ENCODE assay signal across 7 mouse cellular contexts in the genomic region with DNA sequence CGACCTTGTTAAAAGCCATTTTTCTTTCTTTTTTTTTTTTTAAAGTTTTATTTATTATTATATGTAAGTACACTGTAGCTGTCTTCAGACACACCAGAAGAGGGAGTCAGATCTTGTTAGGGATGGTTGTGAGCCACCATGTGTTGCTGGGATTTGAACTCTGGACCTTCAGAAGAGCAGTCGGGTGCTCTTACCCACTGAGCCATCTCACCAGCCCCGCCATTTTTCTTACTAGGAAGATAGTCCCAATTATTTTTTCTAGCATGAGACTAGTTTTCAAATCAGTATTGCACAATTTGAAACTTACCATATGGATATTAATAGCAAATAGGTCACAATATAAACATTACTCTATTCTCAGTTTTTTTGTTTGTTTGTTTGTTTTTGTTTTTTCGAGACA. TPM values are rescaled to one million over a fixed set of nuclear protein-coding genes. Genes with fewer than 3 reads are reported as not detected.
A peak's percentile ranks its signal among the peaks of the same experiment; 100 is the strongest.
DNase-seq lines count a peak whose midpoint lies in the region; ATAC-seq and TF ChIP-seq lines count a peak whose summit lies in the region.
"Not testable (repeated sequence)": the region's sequence is repeated elsewhere in the genome, so short reads cannot be mapped to it uniquely, and the experiment has no call there.

No protein-coding gene starts in this region.

- H3K36me3 ChIP-seq in embryonic facial prominence, embryonic 14.5 days (ENCODE audit: control insufficient read depth, insufficient read depth, low read length); hindbrain, embryonic 13.5 days; intestine, embryonic 16.5 days (ENCODE audit: control insufficient read depth, insufficient read depth, low read length); liver, adult 2 months (ENCODE audit: control insufficient read depth, insufficient read depth, low read length); liver, postnatal 0 days (replicated peaks; ENCODE audit: insufficient read depth, low read length); midbrain, embryonic 14.5 days (ENCODE audit: control insufficient read depth, insufficient read depth, low read length): not testable (repeated sequence)
- peaks cover 10% of the 10 kb centered on the region for H3K36me3 ChIP-seq in heart, embryonic 13.5 days

- not testable (repeated sequence) for ATAC-seq in embryonic facial prominence, embryonic 14.5 days (ENCODE audit: low read depth); heart, embryonic 13.5 days (ENCODE audit: extremely low read depth, insufficient number of reproducible peaks, low FRiP score, low TSS enrichment); hindbrain, embryonic 13.5 days (ENCODE audit: low FRiP score); intestine, embryonic 16.5 days; liver, postnatal 0 days; midbrain, embryonic 14.5 days (ENCODE audit: low FRiP score, low TSS enrichment)

- not testable (repeated sequence) for TF ChIP-seq EP300 in liver, postnatal 0 days (IDR thresholded peaks at IDR 0.05; ENCODE audit: low read depth)

- H3K9ac ChIP-seq in embryonic facial prominence, embryonic 14.5 days (ENCODE audit: low read depth, low read length); heart, embryonic 13.5 days; hindbrain, embryonic 13.5 days; intestine, embryonic 16.5 days (ENCODE audit: low read depth, low read length); liver, adult 2 months (ENCODE audit: low read depth, low read length); liver, postnatal 0 days (replicated peaks); midbrain, embryonic 14.5 days (replicated peaks; ENCODE audit: low read length): not testable (repeated sequence)

- not testable (repeated sequence) for H3K4me1 ChIP-seq in embryonic facial prominence, embryonic 14.5 days (ENCODE audit: control insufficient read depth, insufficient read depth, low read length)
- H3K4me1 ChIP-seq in heart, embryonic 13.5 days: peaks cover 50% of the 10 kb centered on the region
- H3K4me1 ChIP-seq in hindbrain, embryonic 13.5 days (replicated peaks): peaks cover 35% of the 10 kb centered on the region
- peaks cover 15% of the 10 kb centered on the region for H3K4me1 ChIP-seq in intestine, embryonic 16.5 days (ENCODE audit: control insufficient read depth, insufficient read depth, low read length)
- peaks cover 20% of the 10 kb centered on the region; the same call in 1 of the 2 replicates for H3K4me1 ChIP-seq in liver, adult 2 months (ENCODE audit: control insufficient read depth, insufficient read depth, low read length)
- H3K4me1 ChIP-seq in liver, postnatal 0 days (ENCODE audit: insufficient read depth): peaks cover 22% of the 10 kb centered on the region
- peaks cover 14% of the 10 kb centered on the region for H3K4me1 ChIP-seq in midbrain, embryonic 14.5 days (ENCODE audit: control insufficient read depth, insufficient read depth, low read length)

- WGBS in embryonic facial prominence, embryonic 14.5 days: 91% methylated on average over 4 of the region's 4 CpGs
- WGBS in heart, embryonic 13.5 days: 88% methylated on average over 4 of the region's 4 CpGs
- WGBS in hindbrain, embryonic 13.5 days: 90% methylated on average over 4 of the region's 4 CpGs
- 88% methylated on average over 4 of the region's 4 CpGs for WGBS in intestine, embryonic 16.5 days
- WGBS in liver, adult 2 months: 64% methylated on average over 4 of the region's 4 CpGs
- 78% methylated on average over 4 of the region's 4 CpGs for WGBS in liver, postnatal 0 days (ENCODE audit: insufficient replicate concordance)
- WGBS in midbrain, embryonic 14.5 days: 97% methylated on average over 4 of the region's 4 CpGs

- H3K27me3 ChIP-seq in embryonic facial prominence, embryonic 14.5 days (replicated peaks; ENCODE audit: control insufficient read depth, insufficient read depth, low read length); heart, embryonic 13.5 days (replicated peaks); hindbrain, embryonic 13.5 days; intestine, embryonic 16.5 days (replicated peaks; ENCODE audit: control insufficient read depth, insufficient read depth, low read length); liver, adult 2 months (ENCODE audit: control insufficient read depth, insufficient read depth, low read length); liver, postnatal 0 days (ENCODE audit: insufficient read depth, low read length); midbrain, embryonic 14.5 days (ENCODE audit: control insufficient read depth, insufficient read depth, low read length): not testable (repeated sequence)

- H3K4me3 ChIP-seq in embryonic facial prominence, embryonic 14.5 days (ENCODE audit: low read depth, low read length): peak overlapping the region; percentile 78; the same call in 1 of the 2 replicates
- H3K4me3 ChIP-seq in heart, embryonic 13.5 days: peak overlapping the region; percentile 100; the same call in 1 of the 2 replicates
- peak overlapping the region; percentile 92; the same call in 1 of the 2 replicates for H3K4me3 ChIP-seq in hindbrain, embryonic 13.5 days
- H3K4me3 ChIP-seq in intestine, embryonic 16.5 days (ENCODE audit: low read length); midbrain, embryonic 14.5 days (replicated peaks; ENCODE audit: low read depth, low read length): not testable (repeated sequence)
- 0 out of 2 replicates have a peak overlapping the region, but pooled peaks have one; percentile 47 for H3K4me3 ChIP-seq in liver, adult 2 months (ENCODE audit: insufficient read depth, low read depth, low read length)
- peak overlapping the region; percentile 99; the same call in 1 of the 2 replicates for H3K4me3 ChIP-seq in liver, postnatal 0 days (ENCODE audit: low read depth, low read length)

- H3K27ac ChIP-seq in embryonic facial prominence, embryonic 14.5 days (replicated peaks; ENCODE audit: low read depth, low read length); heart, embryonic 13.5 days (replicated peaks); hindbrain, embryonic 13.5 days; intestine, embryonic 16.5 days (ENCODE audit: low read length); liver, adult 2 months (replicated peaks; ENCODE audit: insufficient read depth, low read depth, low read length); liver, postnatal 0 days (ENCODE audit: low read depth); midbrain, embryonic 14.5 days (replicated peaks; ENCODE audit: low read depth, low read length): not testable (repeated sequence)

- not testable (repeated sequence) for DNase-seq in embryonic facial prominence, embryonic 14.5 days (ENCODE audit: low spot score); liver, adult 2 months (ENCODE audit: extremely low read depth, low read depth, low spot score); liver, postnatal 0 days; midbrain, embryonic 14.5 days

- not testable (repeated sequence) for TF ChIP-seq CTCF in liver, adult 2 months (IDR thresholded peaks at IDR 0.05; ENCODE audit: low read depth, low read length); liver, postnatal 0 days (IDR thresholded peaks at IDR 0.05; ENCODE audit: low read depth)

- not testable (repeated sequence) for TF ChIP-seq POLR2A in liver, adult 2 months (IDR thresholded peaks at IDR 0.05; ENCODE audit: extremely low read depth, insufficient read depth, low read length)

- not testable (repeated sequence) for H3K4me2 ChIP-seq in embryonic facial prominence, embryonic 14.5 days (ENCODE audit: low read depth, low read length)
- peak overlapping the region; percentile 86 for H3K4me2 ChIP-seq in heart, embryonic 13.5 days
- H3K4me2 ChIP-seq in hindbrain, embryonic 13.5 days: peak overlapping the region; percentile 80
- peak overlapping the region; percentile 80 for H3K4me2 ChIP-seq in intestine, embryonic 16.5 days (ENCODE audit: low read depth, low read length)
- peak overlapping the region; percentile 83 for H3K4me2 ChIP-seq in liver, postnatal 0 days (ENCODE audit: low read depth, low read length)
- peak overlapping the region; percentile 80 for H3K4me2 ChIP-seq in midbrain, embryonic 14.5 days (ENCODE audit: low read length)

- peaks cover 21% of the 10 kb centered on the region; the same call in 1 of the 2 replicates for H3K79me2 ChIP-seq in liver, adult 2 months (ENCODE audit: control insufficient read depth, insufficient read depth, low read length)

- H3K9me3 ChIP-seq in embryonic facial prominence, embryonic 14.5 days (ENCODE audit: control insufficient read depth, low read length); heart, embryonic 13.5 days; hindbrain, embryonic 13.5 days; intestine, embryonic 16.5 days (ENCODE audit: control insufficient read depth, low read length); liver, postnatal 0 days (ENCODE audit: low read length); midbrain, embryonic 14.5 days (ENCODE audit: control insufficient read depth, low read length): not testable (repeated sequence)

RNA-seq across cellular contexts. Expression of a gene that starts 2.0 kb away (rescaled TPM):
- 81.0 and 85.5 TPM in 2 replicates for polyA plus RNA-seq in embryonic facial prominence, embryonic 14.5 days (2014; fragmentation: Nextera tagmentation; extraction: Ambion mirVana)
- 92.0 and 94.0 TPM in 2 replicates for polyA plus RNA-seq in heart, embryonic 13.5 days (2015; fragmentation: Nextera tagmentation; extraction: Ambion mirVana)
- polyA plus RNA-seq in hindbrain, embryonic 13.5 days (2015; fragmentation: Nextera tagmentation; extraction: Ambion mirVana): 74.2 and 79.5 TPM in 2 replicates
- polyA plus RNA-seq in intestine, embryonic 16.5 days (2015; fragmentation: Nextera tagmentation; extraction: Ambion mirVana): 77.6 and 78.1 TPM in 2 replicates
- 102 and 119 TPM in 2 replicates for total RNA-seq in liver, adult 2 months (2014; rRNA removed)
- 51.2 and 54.3 TPM in 2 replicates for polyA plus RNA-seq in liver, adult 2 months (2012; rRNA removed)
- polyA plus RNA-seq in liver, postnatal 0 days (2015; fragmentation: Nextera tagmentation; extraction: Ambion mirVana): 41.7 and 44.7 TPM in 2 replicates
- polyA plus RNA-seq in midbrain, embryonic 14.5 days (2014; fragmentation: Nextera tagmentation; extraction: Ambion mirVana): 77.1 and 113 TPM in 2 replicates

RNA-seq across cellular contexts. Expression of a gene that starts 24.3 kb away (rescaled TPM):
- 25.6 and 25.9 TPM in 2 replicates for polyA plus RNA-seq in embryonic facial prominence, embryonic 14.5 days (2014; fragmentation: Nextera tagmentation; extraction: Ambion mirVana)
- polyA plus RNA-seq in heart, embryonic 13.5 days (2015; fragmentation: Nextera tagmentation; extraction: Ambion mirVana): 19.7 and 21.6 TPM in 2 replicates
- 49.0 TPM in 2 replicates for polyA plus RNA-seq in hindbrain, embryonic 13.5 days (2015; fragmentation: Nextera tagmentation; extraction: Ambion mirVana)
- polyA plus RNA-seq in intestine, embryonic 16.5 days (2015; fragmentation: Nextera tagmentation; extraction: Ambion mirVana): 23.1 and 24.9 TPM in 2 replicates
- 16.6 and 18.5 TPM in 2 replicates for total RNA-seq in liver, adult 2 months (2014; rRNA removed)
- polyA plus RNA-seq in liver, adult 2 months (2012; rRNA removed): 45.8 and 50.5 TPM in 2 replicates
- polyA plus RNA-seq in liver, postnatal 0 days (2015; fragmentation: Nextera tagmentation; extraction: Ambion mirVana): 10.0 and 11.4 TPM in 2 replicates
- polyA plus RNA-seq in midbrain, embryonic 14.5 days (2014; fragmentation: Nextera tagmentation; extraction: Ambion mirVana): 35.0 and 35.4 TPM in 2 replicates

RNA-seq across cellular contexts. Expression of a gene that starts 24.4 kb away (rescaled TPM):
- polyA plus RNA-seq in embryonic facial prominence, embryonic 14.5 days (2014; fragmentation: Nextera tagmentation; extraction: Ambion mirVana): 58.5 and 60.5 TPM in 2 replicates
- polyA plus RNA-seq in heart, embryonic 13.5 days (2015; fragmentation: Nextera tagmentation; extraction: Ambion mirVana): 48.4 and 55.5 TPM in 2 replicates
- 60.7 and 66.8 TPM in 2 replicates for polyA plus RNA-seq in hindbrain, embryonic 13.5 days (2015; fragmentation: Nextera tagmentation; extraction: Ambion mirVana)
- 63.1 and 63.3 TPM in 2 replicates for polyA plus RNA-seq in intestine, embryonic 16.5 days (2015; fragmentation: Nextera tagmentation; extraction: Ambion mirVana)
- 44.9 and 50.9 TPM in 2 replicates for total RNA-seq in liver, adult 2 months (2014; rRNA removed)
- polyA plus RNA-seq in liver, adult 2 months (2012; rRNA removed): 60.5 and 62.7 TPM in 2 replicates
- 31.0 and 31.9 TPM in 2 replicates for polyA plus RNA-seq in liver, postnatal 0 days (2015; fragmentation: Nextera tagmentation; extraction: Ambion mirVana)
- 50.4 and 56.4 TPM in 2 replicates for polyA plus RNA-seq in midbrain, embryonic 14.5 days (2014; fragmentation: Nextera tagmentation; extraction: Ambion mirVana)
